Mouse (Mus musculus) hindlimb bud, embryonic 11.5 days (tissue): Measurements from ENCODE around the gene Cnrip1.
"Not testable (repeated sequence)": the region's sequence is repeated elsewhere in the genome, so short reads cannot be mapped to it uniquely, and the experiment has no call there.

ENCODE experiments used
- DNase-seq: peaks from one replicate; pipeline ENCODE4 v3.0.0-alpha.2; 2012; ENCODE audit warnings: low read depth, low spot score; ENCODE audit errors: extremely low spot score

Cnrip1 gene

GRCm38 (mm10) chr11:17051545-17052475 lies at the start of gene Cnrip1, which contains the start of gene Plek:
Gene Cnrip1 (plus strand): TSS chr11:17051586.
Gene Plek (minus strand): TSS chr11:17052381.
- DNase-seq, result no peak

- DNase-seq, result no peak
These were observed 48.5 kb upstream of the Cnrip1 start for GRCm38 (mm10) chr11:17002739-17003373.

GRCm38 (mm10) chr11:17003757-17004156 lies 47.6 kb upstream of the Cnrip1 start:
- DNase-seq, result no peak

- no peak for DNase-seq
These were observed 46.2 kb upstream of the Cnrip1 start for GRCm38 (mm10) chr11:17004899-17005846.

- DNase-seq, result not testable (repeated sequence)
These were observed 44.9 kb upstream of the Cnrip1 start for GRCm38 (mm10) chr11:17006526-17006925.

- DNase-seq, result no peak
These were observed 43.7 kb upstream of the Cnrip1 start for GRCm38 (mm10) chr11:17007517-17008173.

GRCm38 (mm10) chr11:17008498-17008941 lies 42.9 kb upstream of the Cnrip1 start:
- DNase-seq, result no peak

- no peak for DNase-seq
These were observed 38.4 kb upstream of the Cnrip1 start for GRCm38 (mm10) chr11:17012948-17013347.

GRCm38 (mm10) chr11:17019328-17019727 lies 32.1 kb upstream of the Cnrip1 start:
- DNase-seq, result no peak

GRCm38 (mm10) chr11:17023206-17023605 lies 28.2 kb upstream of the Cnrip1 start:
- no peak for DNase-seq

- DNase-seq, result no peak
These were observed 27.4 kb upstream of the Cnrip1 start for GRCm38 (mm10) chr11:17023984-17024383.

GRCm38 (mm10) chr11:17045806-17046205 lies 5.6 kb upstream of the Cnrip1 start:
- DNase-seq, result no peak

- DNase-seq, result no peak
These were observed 1.2 kb downstream of the Cnrip1 start for GRCm38 (mm10) chr11:17052476-17053049.

GRCm38 (mm10) chr11:17069360-17069759 lies 18.0 kb downstream of the Cnrip1 start:
- DNase-seq, result not testable (repeated sequence)

GRCm38 (mm10) chr11:17075656-17076055 lies 24.3 kb downstream of the Cnrip1 start:
- no peak for DNase-seq

GRCm38 (mm10) chr11:17082086-17082485 lies 30.7 kb downstream of the Cnrip1 start:
- DNase-seq, result no peak

GRCm38 (mm10) chr11:17082953-17083352 lies 31.6 kb downstream of the Cnrip1 start:
- peak; percentile 39 for DNase-seq

GRCm38 (mm10) chr11:17083455-17083854 lies 32.1 kb downstream of the Cnrip1 start:
- DNase-seq, result no peak

GRCm38 (mm10) chr11:17083866-17084265 lies 32.5 kb downstream of the Cnrip1 start:
- DNase-seq, result no peak

- DNase-seq, result no peak
These were observed 34.7 kb downstream of the Cnrip1 start for GRCm38 (mm10) chr11:17086106-17086505.
